Mouse (Mus musculus): ENCODE measurements at regions not wholly inside any gene's neighbourhood (a gene's known extent, or its start where the extent isn't known, plus 50 kb on each side); places are given as distances from the start of the nearest gene placed in this dataset.
"Not testable (repeated sequence)": the region's sequence is repeated elsewhere in the genome, so short reads cannot be mapped to it uniquely, and the experiment has no call there.

- 64% methylated on average over 19 of the region's 19 CpGs for WGBS
- DNase-seq (ENCODE audit: low read depth, low spot score), result no peak
Measured at GRCm38 (mm10) chr5:118477131-118478119, 83.1 kb upstream of the Med13l start.

- 24% methylated on average over 15 of the region's 15 CpGs for WGBS
- no peak for DNase-seq (ENCODE audit: low read depth, low spot score)
Measured at GRCm38 (mm10) chr5:118478120-118478768, 82.2 kb upstream of the Med13l start.

GRCm38 (mm10) chr5:118480000-118480399 is 80.5 kb upstream of the Med13l start:
- no peak for DNase-seq (ENCODE audit: low read depth, low spot score)
- 50% methylated on average over 5 of the region's 5 CpGs for WGBS

- 70% methylated on average over 10 of the region's 10 CpGs for WGBS
Measured at GRCm38 (mm10) chr5:118480965-118481793, 79.3 kb upstream of the Med13l start.

GRCm38 (mm10) chr5:118481794-118482049 is 78.8 kb upstream of the Med13l start:
- no peak for DNase-seq (ENCODE audit: low read depth, low spot score)

More at GRCm38 (mm10) chr5:118480965-118481793, 79.3 kb upstream of the Med13l start:
- no peak for DNase-seq (ENCODE audit: low read depth, low spot score)

GRCm38 (mm10) chr5:118482598-118482997 is 77.9 kb upstream of the Med13l start:
- no peak for DNase-seq (ENCODE audit: low read depth, low spot score)
- WGBS, result 66% methylated on average over 7 of the region's 7 CpGs

- no peak for DNase-seq (ENCODE audit: low read depth, low spot score)
- WGBS, result 32% methylated on average over 7 of the region's 7 CpGs
Measured at GRCm38 (mm10) chr5:118483001-118483400, 77.5 kb upstream of the Med13l start.

- DNase-seq (ENCODE audit: low read depth, low spot score), result no peak
- 25% methylated on average over 8 of the region's 8 CpGs for WGBS
Measured at GRCm38 (mm10) chr5:118483532-118483931, 76.9 kb upstream of the Med13l start.

- no peak for DNase-seq (ENCODE audit: low read depth, low spot score)
- 73% methylated on average over 8 of the region's 8 CpGs for WGBS
Measured at GRCm38 (mm10) chr5:118485191-118485590, 75.3 kb upstream of the Med13l start.

GRCm38 (mm10) chr5:118492522-118492921 is 68.0 kb upstream of the Med13l start:
- 91% methylated on average over 2 of the region's 2 CpGs for WGBS
- not testable (repeated sequence) for DNase-seq (ENCODE audit: low read depth, low spot score)

GRCm38 (mm10) chr5:118494649-118495477 is 65.6 kb upstream of the Med13l start:
- DNase-seq (ENCODE audit: low read depth, low spot score), result no peak
- 78% methylated on average over 7 of the region's 7 CpGs for WGBS

GRCm38 (mm10) chr5:118495478-118495760 is 65.1 kb upstream of the Med13l start:
- WGBS, result 84% methylated on average over 2 of the region's 2 CpGs
- DNase-seq (ENCODE audit: low read depth, low spot score), result no peak

- no peak for DNase-seq (ENCODE audit: low read depth, low spot score)
- 96% methylated on average over 5 of the region's 5 CpGs for WGBS
Measured at GRCm38 (mm10) chr5:118501624-118502023, 58.9 kb upstream of the Med13l start.

GRCm38 (mm10) chr5:118502991-118503390 is 57.5 kb upstream of the Med13l start:
- 64% methylated on average over 15 of the region's 15 CpGs for WGBS
- no peak for DNase-seq (ENCODE audit: low read depth, low spot score)

- WGBS, result 40% methylated on average over 10 of the region's 10 CpGs
- no peak for DNase-seq (ENCODE audit: low read depth, low spot score)
Measured at GRCm38 (mm10) chr5:118504170-118504569, 56.3 kb upstream of the Med13l start.

GRCm38 (mm10) chr5:118504926-118505325 is 55.6 kb upstream of the Med13l start:
- 70% methylated on average over 7 of the region's 7 CpGs for WGBS
- DNase-seq (ENCODE audit: low read depth, low spot score), result no peak

GRCm38 (mm10) chr5:118509871-118510270 is 50.6 kb upstream of the Med13l start:
- no peak for DNase-seq (ENCODE audit: low read depth, low spot score)
- 41% methylated on average over 5 of the region's 5 CpGs for WGBS

Measured in large intestine, adult 2 months (tissue).